Mouse (Mus musculus): ENCODE measurements around the gene Acot3. TPM values are rescaled to one million over a fixed set of nuclear protein-coding genes. Genes with fewer than 3 reads are reported as not detected.

Acot3 gene
- total RNA-seq, 2 experiments from 2014 or later, result 1.3 TPM; not detected in 1

- DNase-seq (ENCODE audit: low spot score in 2 of 2), result no peak
Measured at GRCm38 (mm10) chr12:84100071-84100470, 48.1 kb downstream of the Acot3 start.

- peak; percentile 43 to 53 for DNase-seq (ENCODE audit: low spot score in 2 of 2)
Measured at GRCm38 (mm10) chr12:84100604-84101492, 48.9 kb downstream of the Acot3 start, which contains the start of gene Acot6. Acot6 (plus strand) TSS chr12:84100654.

GRCm38 (mm10) chr12:84101493-84101845 lies 49.5 kb downstream of the Acot3 start:
- no peak for DNase-seq (ENCODE audit: low spot score in 2 of 2)

- DNase-seq (ENCODE audit: low spot score in 2 of 2), result no peak
Measured at GRCm38 (mm10) chr12:84107012-84107411, 55.1 kb downstream of the Acot3 start.

- no peak for DNase-seq (ENCODE audit: low spot score in 2 of 2)
Measured at GRCm38 (mm10) chr12:84107692-84108091, 55.7 kb downstream of the Acot3 start.

- DNase-seq (ENCODE audit: low spot score in 2 of 2), result no peak
Measured at GRCm38 (mm10) chr12:84109924-84110323, 58.0 kb downstream of the Acot3 start.

Other genes with a start within 250 kb of the Acot3 start
- 10 to 100 TPM; 51.9 to 57.5 TPM for gene Numb, start 130.2 kb upstream of the Acot3 start, total RNA-seq (2021)
- 10 to 100 TPM; 15.2 to 16.4 TPM for gene Riox1, start 101.5 kb upstream of the Acot3 start, total RNA-seq (2021)
- not detected for gene Heatr4, start 67.3 kb upstream of the Acot3 start, total RNA-seq (2021)
- gene Acot2, start 64.3 kb upstream of the Acot3 start, total RNA-seq (2021), result 10 to 100 TPM; 19.2 to 38.5 TPM
- gene Acot1, start 42.7 kb upstream of the Acot3 start, total RNA-seq (2021), result 10 to 100 TPM in 1 of 2 experiments, 1 to 10 TPM in 1; 8.5 to 12.6 TPM
- gene Acot4, start 13.8 kb upstream of the Acot3 start, total RNA-seq (2021), result 1 to 10 TPM; 1.7 to 3.7 TPM
- gene Gm49366, start 13.2 kb upstream of the Acot3 start, total RNA-seq (2021), result not detected
- under 1 TPM; 0.22 to 0.46 TPM for gene Acot5, start 17.2 kb downstream of the Acot3 start, total RNA-seq (2021)
- gene Acot6, start 48.5 kb downstream of the Acot3 start, total RNA-seq (2021), result 1 to 10 TPM; 3.4 to 5.4 TPM
- 10 to 100 TPM; 15.5 to 16.8 TPM for gene Dnal1, start 62.2 kb downstream of the Acot3 start, total RNA-seq (2021)
- gene Pnma1, start 96.3 kb downstream of the Acot3 start, total RNA-seq (2021), result under 1 TPM; 0.26 to 0.36 TPM
- 10 to 100 TPM; 17.5 to 20.6 TPM for gene Elmsan1, start 166.7 kb downstream of the Acot3 start, total RNA-seq (2021)
- 100 to 1,000 TPM in 1 of 2 experiments, 10 to 100 TPM in 1; 82.5 to 110 TPM for gene Ptgr2, start 233.1 kb downstream of the Acot3 start, total RNA-seq (2021)